Mouse (Mus musculus): ENCODE results near the gene Tbx6. TPM values are rescaled to one million over a fixed set of nuclear protein-coding genes. Genes with fewer than 3 reads are reported as not detected.

Tbx6 gene
- polyA plus RNA-seq, 1 experiment = 0.55 TPM

DNA sequence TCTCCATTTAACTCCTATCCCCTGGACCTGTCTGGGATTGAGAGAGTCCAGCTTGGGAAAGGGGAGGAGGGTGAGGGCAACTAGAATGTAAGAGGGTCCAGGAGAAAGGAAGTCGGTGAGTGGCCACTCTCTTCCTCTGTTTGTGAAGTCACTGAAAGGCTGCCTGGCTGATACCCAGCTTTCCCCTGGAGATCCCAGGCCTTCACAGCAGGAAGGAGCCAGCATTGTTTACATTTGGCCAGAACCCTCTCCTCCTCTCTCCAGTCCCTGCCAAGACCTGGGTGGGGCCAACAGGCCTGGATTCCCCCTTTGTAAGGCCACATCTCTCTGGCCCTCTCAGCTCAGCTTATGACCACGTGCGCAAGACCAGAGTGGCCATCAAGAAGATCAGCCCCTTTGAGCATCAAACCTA lies 20.9 kb upstream of the Tbx6 start:
- no peak for TF ChIP-seq GATA1 (IDR thresholded peaks at IDR 0.05; ENCODE audit: low read length)

DNA sequence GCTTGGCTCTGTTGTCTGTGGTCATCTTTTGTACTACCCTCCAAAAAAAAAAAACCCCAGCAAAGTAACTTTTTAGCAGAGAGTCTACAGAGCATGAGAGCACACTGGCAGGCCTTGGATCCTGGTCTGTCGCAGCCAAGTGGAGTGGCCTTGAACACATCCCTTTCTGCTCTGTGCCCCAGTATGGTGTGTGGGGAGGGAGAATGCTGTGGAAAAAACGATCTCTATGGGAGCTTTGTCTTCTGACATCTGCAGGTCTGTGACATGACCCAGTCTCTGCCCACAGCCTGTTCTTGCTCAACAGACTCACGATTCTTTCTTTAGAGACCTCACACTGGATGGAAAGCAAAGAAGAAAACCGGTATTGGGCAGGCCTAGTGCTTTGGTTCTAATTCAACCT lies 20.3 kb upstream of the Tbx6 start:
- TF ChIP-seq GATA1 (IDR thresholded peaks at IDR 0.05; ENCODE audit: low read length) = no peak

GRCm38 (mm10) chr7:126761529-126762067 lies 19.7 kb upstream of the Tbx6 start:
- TF ChIP-seq GATA1 (IDR thresholded peaks at IDR 0.05; ENCODE audit: low read length) = no peak

DNA sequence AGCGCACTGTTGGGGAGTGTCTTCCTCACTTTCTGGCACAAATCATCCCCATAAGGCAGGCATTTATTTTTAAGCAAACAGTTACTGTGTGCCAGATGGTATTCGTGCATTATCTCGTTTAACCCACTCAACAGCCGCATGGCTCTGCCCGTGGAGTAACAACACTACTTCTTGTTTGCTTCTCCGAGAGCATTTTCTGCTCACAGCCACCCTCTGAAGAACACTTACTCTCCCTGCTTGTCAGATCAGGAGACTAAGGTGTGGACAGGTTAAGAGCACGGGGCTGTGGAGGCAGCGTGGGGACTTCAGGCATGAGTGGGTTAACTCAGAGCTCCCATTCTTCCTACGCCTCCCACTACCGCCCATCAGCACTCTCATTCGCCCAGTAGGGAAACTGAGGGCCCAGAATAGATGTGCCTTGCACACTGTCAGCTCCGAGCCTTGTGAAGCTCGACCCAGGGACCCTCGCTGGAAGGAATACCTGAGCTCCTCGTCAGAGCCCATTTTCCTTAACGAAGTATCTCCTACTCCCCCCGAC lies 18.7 kb upstream of the Tbx6 start:
- no peak for TF ChIP-seq GATA1 (IDR thresholded peaks at IDR 0.05; ENCODE audit: low read length)

GRCm38 (mm10) chr7:126765540-126765939 lies 15.7 kb upstream of the Tbx6 start:
- TF ChIP-seq GATA1 (IDR thresholded peaks at IDR 0.05; ENCODE audit: low read length) = no peak

GRCm38 (mm10) chr7:126766201-126766600 lies 15.1 kb upstream of the Tbx6 start, which contains the start of gene Gdpd3:
Gdpd3 (plus strand) TSS chr7:126766334.
- TF ChIP-seq GATA1 (IDR thresholded peaks at IDR 0.05; ENCODE audit: low read length) = no peak

- no peak for TF ChIP-seq GATA1 (IDR thresholded peaks at IDR 0.05; ENCODE audit: low read length)
Observed at GRCm38 (mm10) chr7:126767001-126767400, 14.3 kb upstream of the Tbx6 start.

DNA sequence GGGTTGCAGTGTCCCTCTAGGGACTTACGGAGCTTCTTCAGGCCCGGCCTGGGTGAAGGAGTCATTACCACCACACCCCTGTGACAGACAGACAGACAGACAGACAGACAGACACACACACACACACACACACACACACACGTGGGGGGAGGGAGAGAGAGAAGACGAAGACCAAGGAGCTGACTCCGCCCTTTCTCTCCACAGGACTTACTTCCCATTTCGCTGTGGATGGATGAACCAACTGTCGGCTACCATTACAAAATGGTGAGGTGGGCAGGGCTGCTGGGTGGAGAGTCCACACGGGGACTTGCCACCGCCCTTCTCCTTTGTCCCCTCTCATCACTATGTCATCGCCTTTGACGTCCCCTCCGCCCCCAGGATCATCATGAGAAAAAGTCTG lies 10.5 kb upstream of the Tbx6 start:
- no peak for TF ChIP-seq GATA1 (IDR thresholded peaks at IDR 0.05; ENCODE audit: low read length)

DNA sequence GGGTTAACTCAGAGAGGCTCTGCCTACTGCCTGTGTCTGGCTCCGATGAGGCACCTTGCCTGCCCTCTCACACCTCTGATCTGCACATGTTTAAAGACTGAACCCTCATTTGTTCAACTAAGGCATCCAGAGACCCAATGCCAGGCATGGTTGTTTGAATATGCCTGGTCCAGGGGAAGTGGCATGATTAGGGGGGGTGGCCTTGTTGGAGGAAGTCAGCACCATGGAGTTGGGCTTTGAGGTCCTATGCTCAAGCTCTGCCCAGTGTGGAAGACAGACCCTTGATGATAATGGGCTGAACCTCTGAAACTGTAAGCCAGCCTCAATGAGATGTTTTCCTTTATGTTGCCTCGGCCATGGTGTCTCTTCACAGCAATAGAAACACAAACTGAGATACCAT lies 7.9 kb upstream of the Tbx6 start:
- no peak for TF ChIP-seq GATA1 (IDR thresholded peaks at IDR 0.05; ENCODE audit: low read length)

- no peak for TF ChIP-seq GATA1 (IDR thresholded peaks at IDR 0.05; ENCODE audit: low read length)
Observed at GRCm38 (mm10) chr7:126774463-126774862, 6.8 kb upstream of the Tbx6 start.

DNA sequence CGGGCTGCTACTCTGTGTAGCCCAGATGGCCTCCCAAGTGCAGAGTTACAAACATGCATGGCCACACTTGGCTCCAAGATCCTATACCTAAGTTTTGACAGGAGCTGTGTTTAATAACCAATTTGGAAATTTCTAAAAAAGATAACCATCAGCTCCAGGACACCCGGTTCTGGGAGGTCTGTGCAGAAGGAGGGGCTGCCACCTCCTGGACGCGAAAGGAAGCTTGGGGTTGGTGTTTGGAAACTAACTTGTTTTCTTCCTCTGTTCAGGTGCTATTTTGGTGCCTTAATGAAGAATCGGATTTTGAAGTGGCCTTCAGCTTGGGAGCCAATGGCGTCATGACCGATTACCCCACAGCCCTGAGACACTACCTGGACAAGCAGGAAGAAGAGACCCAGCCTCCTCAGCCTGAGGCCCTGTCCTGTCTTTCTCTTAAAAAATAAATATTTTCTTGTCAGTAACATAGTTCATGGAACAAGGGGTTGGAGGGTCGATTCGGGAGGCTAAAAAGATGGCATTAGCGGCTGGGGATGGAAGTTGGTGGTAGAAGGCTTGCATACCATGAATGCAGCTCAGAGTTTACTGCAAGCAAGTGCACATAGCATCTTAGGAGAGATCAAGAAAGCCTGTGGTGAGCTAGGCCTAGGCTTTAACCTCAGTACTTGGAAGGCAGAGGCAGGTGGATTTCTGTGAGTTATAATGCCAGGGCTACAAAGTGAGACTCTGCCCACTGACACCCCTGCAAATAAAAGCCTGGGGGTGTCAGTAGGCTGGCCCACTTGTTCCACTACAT lies 5.9 kb upstream of the Tbx6 start:
- TF ChIP-seq GATA1 (IDR thresholded peaks at IDR 0.05; ENCODE audit: low read length) = no peak

DNA sequence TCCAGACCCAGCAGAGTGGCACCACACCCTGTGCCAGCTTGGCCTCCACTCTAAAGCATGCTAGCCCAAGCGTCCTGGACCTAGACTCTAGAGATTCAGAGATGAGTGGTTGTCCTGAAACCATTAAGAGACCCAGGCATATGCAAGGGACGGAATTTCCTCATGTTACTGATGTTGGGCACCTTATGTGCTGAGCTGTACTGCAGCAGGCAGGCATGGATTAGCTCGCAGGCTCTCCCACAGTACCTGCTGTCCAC lies 5.4 kb upstream of the Tbx6 start:
- no peak for TF ChIP-seq GATA1 (IDR thresholded peaks at IDR 0.05; ENCODE audit: low read length)

DNA sequence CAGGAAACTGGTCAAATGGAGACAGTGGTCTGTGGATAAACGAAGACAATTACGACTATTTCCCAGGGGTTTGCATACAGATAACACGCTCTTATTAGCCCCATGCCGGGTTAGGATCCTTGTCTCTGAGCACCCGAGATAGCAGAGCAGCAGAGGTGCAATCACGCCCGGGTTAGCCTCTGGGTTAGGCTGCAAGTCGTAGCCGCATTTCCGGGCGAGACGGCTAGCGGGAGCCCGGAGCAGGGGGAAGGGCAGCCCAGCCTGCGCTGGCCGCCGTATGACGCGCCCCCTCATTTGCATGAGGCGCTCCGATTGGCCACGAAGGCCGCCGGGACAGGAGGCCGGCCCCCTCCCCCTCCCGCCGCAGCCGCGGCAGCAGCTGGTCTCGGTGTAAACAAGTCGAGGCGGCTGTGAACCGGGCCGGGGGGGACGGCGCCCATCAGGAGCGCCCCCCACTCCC lies 4.7 kb upstream of the Tbx6 start, which contains the start of gene Ypel3:
TSS of gene Ypel3 (plus strand) at position 358 of the 460 bp plus-strand sequence.
- peak; percentile 61 for TF ChIP-seq GATA1 (IDR thresholded peaks at IDR 0.05; ENCODE audit: low read length)

GRCm38 (mm10) chr7:126777476-126777875 lies 3.8 kb upstream of the Tbx6 start:
- TF ChIP-seq GATA1 (IDR thresholded peaks at IDR 0.05; ENCODE audit: low read length) = no peak

DNA sequence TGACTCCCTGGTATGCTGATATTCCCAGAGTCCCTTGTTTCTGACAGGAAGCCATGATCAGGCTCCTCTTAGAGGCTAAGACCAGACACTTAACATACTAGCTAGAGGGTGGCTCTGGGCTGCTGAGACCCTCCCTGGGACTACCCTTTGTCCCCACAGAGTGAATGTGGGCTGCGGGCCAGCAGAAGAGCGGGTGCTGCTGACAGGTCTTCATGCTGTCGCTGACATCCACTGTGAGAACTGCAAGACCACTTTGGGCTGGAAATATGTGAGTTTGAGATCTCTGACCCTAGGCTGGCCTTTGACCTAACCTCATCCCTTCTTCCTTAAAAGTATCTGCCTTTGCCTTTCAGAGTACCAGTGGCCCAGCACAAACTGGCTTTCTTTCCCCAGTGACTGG lies 3.1 kb upstream of the Tbx6 start:
- no peak for TF ChIP-seq GATA1 (IDR thresholded peaks at IDR 0.05; ENCODE audit: low read length)

- TF ChIP-seq GATA1 (IDR thresholded peaks at IDR 0.05; ENCODE audit: low read length) = no peak
Observed at GRCm38 (mm10) chr7:126779983-126780970, 1.0 kb upstream of the Tbx6 start.

All from G1E-ER4 (cell line).